ENCODE assay signal across 8 mouse cellular contexts in genomic region chr9:46314507-46314906, GRCm38 (mm10). TPM values are rescaled to one million over a fixed set of nuclear protein-coding genes. Genes with fewer than 3 reads are reported as not detected.
DNase-seq lines count a peak whose midpoint lies in the region; ATAC-seq and TF ChIP-seq lines count a peak whose summit lies in the region.

No protein-coding gene starts in this region.

- TF ChIP-seq EP300 in lung, postnatal 0 days (IDR thresholded peaks at IDR 0.05): no peak

- no peaks in the 10 kb centered on the region for H3K9me3 ChIP-seq in embryonic facial prominence, embryonic 11.5 days (replicated peaks; ENCODE audit: control insufficient read depth, low read length)
- no peaks in the 10 kb centered on the region for H3K9me3 ChIP-seq in lung, postnatal 0 days (ENCODE audit: low read length)

- no peak for ATAC-seq in embryonic facial prominence, embryonic 11.5 days (replicated peaks; ENCODE audit: insufficient number of reproducible peaks, low FRiP score, low TSS enrichment, low read depth)
- peak; percentile 48 for ATAC-seq in lung, postnatal 0 days

- no peaks in the 10 kb centered on the region for H3K4me1 ChIP-seq in embryonic facial prominence, embryonic 11.5 days (ENCODE audit: control insufficient read depth, insufficient read depth, low read length)
- H3K4me1 ChIP-seq in lung, postnatal 0 days (ENCODE audit: insufficient read depth, low read depth, low read length): no peaks in the 10 kb centered on the region

- no peak overlapping the region for H3K9ac ChIP-seq in embryonic facial prominence, embryonic 11.5 days (replicated peaks; ENCODE audit: low read length)
- no peak overlapping the region for H3K9ac ChIP-seq in lung, postnatal 0 days (replicated peaks; ENCODE audit: low read depth)

- H3K4me3 ChIP-seq in embryonic facial prominence, embryonic 11.5 days (ENCODE audit: low read depth, low read length): no peak overlapping the region
- H3K4me3 ChIP-seq in lung, postnatal 0 days (ENCODE audit: low read depth, low read length): no peak overlapping the region

- no peak overlapping the region for H3K27ac ChIP-seq in embryonic facial prominence, embryonic 11.5 days (replicated peaks; ENCODE audit: low read depth, low read length)
- no peak overlapping the region for H3K27ac ChIP-seq in lung, postnatal 0 days (ENCODE audit: low read length)

- intact Hi-C loops in heart, postnatal 25 days (cut with DNase I): loop anchor here (1.0 to 5.0 kb wide), 2 partner anchors 12 to 312 kb away; no protein-coding TSS in a partner anchor

- DNase-seq in CD8-positive naive resting alpha-beta T cell, adult 2 months (ENCODE audit: low read depth in 2 of 2, low spot score in 2 of 2): peak; percentile 48 to 62
- DNase-seq in adrenal gland, postnatal 14 days: peak; percentile 78
- peak; percentile 85 for DNase-seq in embryonic facial prominence, embryonic 11.5 days (ENCODE audit: low spot score)
- DNase-seq in heart, postnatal 25 days (ENCODE audit: low spot score): peak; percentile 8
- peak; percentile 75 to 81 for DNase-seq in kidney, postnatal 4 days
- peak; percentile 78 for DNase-seq in lung, postnatal 0 days (ENCODE audit: low spot score)
- DNase-seq in ovary, postnatal 10 days (ENCODE audit: low spot score): peak; percentile 25
- DNase-seq in thymus, postnatal 0 days (ENCODE audit: low spot score): peak; percentile 73

- no peak overlapping the region for H3K4me2 ChIP-seq in embryonic facial prominence, embryonic 11.5 days (ENCODE audit: low read depth, low read length)
- no peak overlapping the region for H3K4me2 ChIP-seq in lung, postnatal 0 days (replicated peaks; ENCODE audit: low read depth, low read length)

- WGBS in embryonic facial prominence, embryonic 11.5 days: 7% methylated on average over 4 of the region's 4 CpGs
- 3% methylated on average over 4 of the region's 4 CpGs for WGBS in lung, postnatal 0 days

- H3K36me3 ChIP-seq in embryonic facial prominence, embryonic 11.5 days (replicated peaks; ENCODE audit: control insufficient read depth, insufficient read depth, low read depth, low read length): no peaks in the 10 kb centered on the region
- H3K36me3 ChIP-seq in lung, postnatal 0 days (ENCODE audit: insufficient read depth, low read length): no peaks in the 10 kb centered on the region

- H3K27me3 ChIP-seq in embryonic facial prominence, embryonic 11.5 days (ENCODE audit: control insufficient read depth, insufficient read depth, low read length): no peaks in the 10 kb centered on the region
- H3K27me3 ChIP-seq in lung, postnatal 0 days (replicated peaks; ENCODE audit: insufficient read depth, low read length): no peaks in the 10 kb centered on the region

- peak; percentile 97 for TF ChIP-seq CTCF in lung, postnatal 0 days (IDR thresholded peaks at IDR 0.05)

RNA-seq across cellular contexts. Expression of gene 4931429L15Rik, which starts 5.3 kb away (rescaled TPM):
- not detected in 2 replicates for total RNA-seq in adrenal gland, postnatal 14 days (2021)
- not detected in 2 replicates for polyA plus RNA-seq in embryonic facial prominence, embryonic 11.5 days (2014; fragmentation: Nextera tagmentation; extraction: Ambion mirVana)
- not detected for total RNA-seq in heart, postnatal 25 days (2021)
- polyA plus RNA-seq in lung, postnatal 0 days (2015; fragmentation: Nextera tagmentation; extraction: Ambion mirVana): not detected in 2 replicates
- polyA plus RNA-seq in thymus, postnatal 0 days (2015; fragmentation: Nextera tagmentation; extraction: Ambion mirVana): not detected in 2 replicates

RNA-seq across cellular contexts. Expression of gene Bud13, which starts 31.7 kb away (rescaled TPM):
- total RNA-seq in adrenal gland, postnatal 14 days (2021): 9.3 and 16.2 TPM in 2 replicates
- 34.0 and 34.4 TPM in 2 replicates for polyA plus RNA-seq in embryonic facial prominence, embryonic 11.5 days (2014; fragmentation: Nextera tagmentation; extraction: Ambion mirVana)
- total RNA-seq in heart, postnatal 25 days (2021): 1 to 10 TPM; 5.8 to 7.9 TPM
- 9.3 and 9.9 TPM in 2 replicates for polyA plus RNA-seq in lung, postnatal 0 days (2015; fragmentation: Nextera tagmentation; extraction: Ambion mirVana)
- polyA plus RNA-seq in thymus, postnatal 0 days (2015; fragmentation: Nextera tagmentation; extraction: Ambion mirVana): 19.5 and 19.6 TPM in 2 replicates

RNA-seq across cellular contexts. Expression of gene Zpr1, which starts 41.6 kb away (rescaled TPM):
- total RNA-seq in adrenal gland, postnatal 14 days (2021): 44.3 and 52.0 TPM in 2 replicates
- polyA plus RNA-seq in embryonic facial prominence, embryonic 11.5 days (2014; fragmentation: Nextera tagmentation; extraction: Ambion mirVana): 65.9 and 67.1 TPM in 2 replicates
- total RNA-seq in heart, postnatal 25 days (2021): 10 to 100 TPM; 18.5 to 19.4 TPM
- polyA plus RNA-seq in lung, postnatal 0 days (2015; fragmentation: Nextera tagmentation; extraction: Ambion mirVana): 27.5 and 28.8 TPM in 2 replicates
- 54.9 and 58.3 TPM in 2 replicates for polyA plus RNA-seq in thymus, postnatal 0 days (2015; fragmentation: Nextera tagmentation; extraction: Ambion mirVana)

RNA-seq across cellular contexts. Expression of gene Apoa5, which starts 46.1 kb away (rescaled TPM):
- 4.7 and 74.9 TPM in 2 replicates for total RNA-seq in adrenal gland, postnatal 14 days (2021)
- not detected in 2 replicates for polyA plus RNA-seq in embryonic facial prominence, embryonic 11.5 days (2014; fragmentation: Nextera tagmentation; extraction: Ambion mirVana)
- not detected for total RNA-seq in heart, postnatal 25 days (2021)
- 0.06 and 0.24 TPM in 2 replicates for polyA plus RNA-seq in lung, postnatal 0 days (2015; fragmentation: Nextera tagmentation; extraction: Ambion mirVana)
- polyA plus RNA-seq in thymus, postnatal 0 days (2015; fragmentation: Nextera tagmentation; extraction: Ambion mirVana): 0.18 and 0.30 TPM in 2 replicates

Comparison
In these comparisons a context has a peak if more than half of its experiments do, and no peak if none do; other contexts are left out.
1. DNase-seq: peak in every context shown above with its lines; median percentile 85 in embryonic facial prominence, embryonic 11.5 days; 78 in adrenal gland, postnatal 14 days; 78 in kidney, postnatal 4 days; 78 in lung, postnatal 0 days; 73 in thymus, postnatal 0 days; 55 in CD8-positive naive resting alpha-beta T cell, adult 2 months; 25 in ovary, postnatal 10 days; 8 in heart, postnatal 25 days.